Mouse (Mus musculus): Measurements from ENCODE around the gene Ift122. TPM values are rescaled to one million over a fixed set of nuclear protein-coding genes. Genes with fewer than 3 reads are reported as not detected.

Ift122 gene
- polyA plus RNA-seq, 1 experiment from 2014 or later = 29.0 TPM

GRCm38 (mm10) chr6:115892363-115892762 lies 39.1 kb downstream of the Ift122 start:
- H3K4me1 ChIP-seq (replicated peaks; ENCODE audit: control insufficient read depth, insufficient read depth, low read length) = 0 out of 2 replicates have a peak, but pooled peaks cover 3% of the 10 kb centered on the region
- no peaks in the 10 kb centered on the region for H3K9me3 ChIP-seq (ENCODE audit: control insufficient read depth, low read length)
- 70% methylated on average over 3 of the region's 3 CpGs for WGBS
- DNase-seq (ENCODE audit: low spot score) (no peak), ATAC-seq (replicated peaks; ENCODE audit: low FRiP score) (no peak)
- H3K27me3 ChIP-seq (ENCODE audit: control insufficient read depth, insufficient read depth, low read length) = no peaks in the 10 kb centered on the region
- no peak overlapping the region for H3K27ac ChIP-seq (ENCODE audit: low read depth, low read length)
- no peak overlapping the region for H3K9ac ChIP-seq (ENCODE audit: low read length)
- no peak overlapping the region for H3K4me3 ChIP-seq (ENCODE audit: low read depth, low read length)
- H3K4me2 ChIP-seq (ENCODE audit: low read depth, low read length, severe bottlenecking) = no peak overlapping the region
- H3K36me3 ChIP-seq (ENCODE audit: control insufficient read depth, insufficient read depth, low read length) = peaks cover 2% of the 10 kb centered on the region; the same call in 1 of the 2 replicates

DNA sequence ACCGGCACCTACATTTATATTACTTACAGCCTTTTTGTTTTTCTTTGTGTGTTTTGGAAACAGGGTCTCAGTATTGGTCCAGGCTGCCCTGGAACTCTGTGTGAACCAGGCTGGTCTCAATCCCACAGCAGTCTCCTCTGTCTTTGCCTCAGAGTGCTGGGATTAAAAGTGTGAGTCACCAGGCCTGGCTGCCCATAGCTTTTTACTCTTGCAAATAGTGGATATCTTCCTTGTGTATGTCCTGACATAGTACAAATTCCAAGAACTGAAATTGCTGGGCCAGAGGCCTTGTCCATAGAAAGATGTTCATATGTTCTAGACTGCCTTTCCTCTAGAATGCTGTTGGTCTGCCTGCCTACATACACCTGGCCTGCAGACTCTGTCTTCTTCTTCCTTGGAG lies 43.1 kb downstream of the Ift122 start:
- Histone ChIP-seq H3K9ac (ENCODE audit: low read length) (no peak overlapping the region), H3K36me3 (ENCODE audit: control insufficient read depth, insufficient read depth, low read length) (no peaks in the 10 kb centered on the region), H3K4me2 (ENCODE audit: low read depth, low read length, severe bottlenecking) (no peak overlapping the region), H3K4me3 (ENCODE audit: low read depth, low read length) (no peak overlapping the region), H3K27me3 (ENCODE audit: control insufficient read depth, insufficient read depth, low read length) (no peaks in the 10 kb centered on the region), H3K9me3 (ENCODE audit: control insufficient read depth, low read length) (no peaks in the 10 kb centered on the region), H3K4me1 (replicated peaks; ENCODE audit: control insufficient read depth, insufficient read depth, low read length) (no peaks in the 10 kb centered on the region), H3K27ac (ENCODE audit: low read depth, low read length) (no peak overlapping the region)
- 50% methylated on average over 1 of the region's 1 CpGs for WGBS
- no peak for ATAC-seq (replicated peaks; ENCODE audit: low FRiP score)
- no peak for DNase-seq (ENCODE audit: low spot score)

GRCm38 (mm10) chr6:115897117-115897516 lies 43.8 kb downstream of the Ift122 start:
- Histone ChIP-seq H3K4me3 (ENCODE audit: low read depth, low read length) (no peak overlapping the region), H3K27ac (ENCODE audit: low read depth, low read length) (no peak overlapping the region), H3K9me3 (ENCODE audit: control insufficient read depth, low read length) (no peaks in the 10 kb centered on the region), H3K27me3 (ENCODE audit: control insufficient read depth, insufficient read depth, low read length) (no peaks in the 10 kb centered on the region), H3K4me1 (replicated peaks; ENCODE audit: control insufficient read depth, insufficient read depth, low read length) (no peaks in the 10 kb centered on the region), H3K36me3 (ENCODE audit: control insufficient read depth, insufficient read depth, low read length) (no peaks in the 10 kb centered on the region), H3K4me2 (ENCODE audit: low read depth, low read length, severe bottlenecking) (no peak overlapping the region), H3K9ac (ENCODE audit: low read length) (no peak overlapping the region)
- WGBS = 74% methylated on average over 4 of the region's 4 CpGs
- DNase-seq (ENCODE audit: low spot score) = no peak
- ATAC-seq (replicated peaks; ENCODE audit: low FRiP score) = no peak

DNA sequence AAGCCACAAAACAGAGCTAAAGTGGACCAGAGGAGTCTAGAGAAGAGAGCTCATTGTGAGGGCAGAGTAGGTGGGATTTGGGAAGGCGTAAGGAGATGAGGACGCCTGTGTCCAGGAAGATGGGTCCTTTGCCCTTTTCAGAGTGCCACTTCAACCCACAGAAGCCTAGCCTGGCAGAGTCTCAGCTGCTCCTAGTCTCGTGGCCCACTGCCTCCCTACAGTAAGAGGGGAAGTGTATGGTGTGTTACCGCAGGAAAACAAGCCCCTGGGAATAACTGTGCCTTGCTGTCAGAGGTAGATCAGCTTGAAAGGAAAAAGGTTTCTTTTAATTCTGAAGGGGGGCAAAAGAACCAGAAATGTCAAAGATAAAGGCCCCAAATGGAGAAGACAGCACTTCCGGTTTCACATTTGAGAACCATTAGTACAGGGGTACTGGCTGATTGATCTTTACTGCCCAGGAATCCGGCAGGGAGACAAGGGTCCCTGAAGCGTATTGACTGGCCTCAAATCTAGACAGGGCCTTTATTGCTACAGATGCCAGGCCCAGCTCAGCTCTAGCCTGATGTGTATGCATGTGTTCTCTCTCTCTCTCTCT lies 44.8 kb downstream of the Ift122 start:
- ATAC-seq (replicated peaks; ENCODE audit: low FRiP score) = no peak
- no peak overlapping the region for H3K4me2 ChIP-seq (ENCODE audit: low read depth, low read length, severe bottlenecking)
- H3K27ac ChIP-seq (ENCODE audit: low read depth, low read length) = no peak overlapping the region
- no peaks in the 10 kb centered on the region for H3K9me3 ChIP-seq (ENCODE audit: control insufficient read depth, low read length)
- no peak overlapping the region; the same call in 1 of the 2 replicates for H3K9ac ChIP-seq (ENCODE audit: low read length)
- no peaks in the 10 kb centered on the region for H3K27me3 ChIP-seq (ENCODE audit: control insufficient read depth, insufficient read depth, low read length)
- DNase-seq (ENCODE audit: low spot score) = no peak
- no peaks in the 10 kb centered on the region for H3K4me1 ChIP-seq (replicated peaks; ENCODE audit: control insufficient read depth, insufficient read depth, low read length)
- no peak overlapping the region for H3K4me3 ChIP-seq (ENCODE audit: low read depth, low read length)
- 85% methylated on average over 7 of the region's 7 CpGs for WGBS
- no peaks in the 10 kb centered on the region for H3K36me3 ChIP-seq (ENCODE audit: control insufficient read depth, insufficient read depth, low read length)

- no peak overlapping the region for H3K9ac ChIP-seq (ENCODE audit: low read length)
- DNase-seq (ENCODE audit: low spot score) (peak; percentile 69), ATAC-seq (replicated peaks; ENCODE audit: low FRiP score) (0 out of 2 replicates have a peak, but pooled peaks have one; percentile 42)
- no peaks in the 10 kb centered on the region for H3K27me3 ChIP-seq (ENCODE audit: control insufficient read depth, insufficient read depth, low read length)
- no peak overlapping the region for H3K4me2 ChIP-seq (ENCODE audit: low read depth, low read length, severe bottlenecking)
- no peak overlapping the region for H3K27ac ChIP-seq (ENCODE audit: low read depth, low read length)
- no peaks in the 10 kb centered on the region for H3K36me3 ChIP-seq (ENCODE audit: control insufficient read depth, insufficient read depth, low read length)
- WGBS = 29% methylated on average over 3 of the region's 3 CpGs
- H3K4me1 ChIP-seq (replicated peaks; ENCODE audit: control insufficient read depth, insufficient read depth, low read length) = no peaks in the 10 kb centered on the region
- no peaks in the 10 kb centered on the region for H3K9me3 ChIP-seq (ENCODE audit: control insufficient read depth, low read length)
- no peak overlapping the region for H3K4me3 ChIP-seq (ENCODE audit: low read depth, low read length)
These were observed 47.8 kb downstream of the Ift122 start for GRCm38 (mm10) chr6:115901062-115901461.

GRCm38 (mm10) chr6:115901489-115901931 lies 48.2 kb downstream of the Ift122 start:
- no peak for ATAC-seq (replicated peaks; ENCODE audit: low FRiP score)
- Histone ChIP-seq H3K9me3 (ENCODE audit: control insufficient read depth, low read length) (no peaks in the 10 kb centered on the region), H3K9ac (ENCODE audit: low read length) (no peak overlapping the region), H3K27me3 (ENCODE audit: control insufficient read depth, insufficient read depth, low read length) (no peaks in the 10 kb centered on the region), H3K4me1 (replicated peaks; ENCODE audit: control insufficient read depth, insufficient read depth, low read length) (no peaks in the 10 kb centered on the region), H3K4me2 (ENCODE audit: low read depth, low read length, severe bottlenecking) (no peak overlapping the region), H3K4me3 (ENCODE audit: low read depth, low read length) (no peak overlapping the region), H3K36me3 (ENCODE audit: control insufficient read depth, insufficient read depth, low read length) (no peaks in the 10 kb centered on the region), H3K27ac (ENCODE audit: low read depth, low read length) (no peak overlapping the region)
- DNase-seq (ENCODE audit: low spot score) = no peak
- WGBS = 88% methylated on average over 8 of the region's 8 CpGs

GRCm38 (mm10) chr6:115902545-115902944 lies 49.3 kb downstream of the Ift122 start:
- Histone ChIP-seq H3K27ac (ENCODE audit: low read depth, low read length) (no peak overlapping the region), H3K9me3 (ENCODE audit: control insufficient read depth, low read length) (no peaks in the 10 kb centered on the region), H3K36me3 (ENCODE audit: control insufficient read depth, insufficient read depth, low read length) (no peaks in the 10 kb centered on the region), H3K4me1 (replicated peaks; ENCODE audit: control insufficient read depth, insufficient read depth, low read length) (no peaks in the 10 kb centered on the region), H3K4me2 (ENCODE audit: low read depth, low read length, severe bottlenecking) (no peak overlapping the region), H3K27me3 (ENCODE audit: control insufficient read depth, insufficient read depth, low read length) (no peaks in the 10 kb centered on the region), H3K9ac (ENCODE audit: low read length) (no peak overlapping the region), H3K4me3 (ENCODE audit: low read depth, low read length) (no peak overlapping the region)
- WGBS = 79% methylated on average over 3 of the region's 3 CpGs
- DNase-seq (ENCODE audit: low spot score) = no peak
- ATAC-seq (replicated peaks; ENCODE audit: low FRiP score) = no peak

DNA sequence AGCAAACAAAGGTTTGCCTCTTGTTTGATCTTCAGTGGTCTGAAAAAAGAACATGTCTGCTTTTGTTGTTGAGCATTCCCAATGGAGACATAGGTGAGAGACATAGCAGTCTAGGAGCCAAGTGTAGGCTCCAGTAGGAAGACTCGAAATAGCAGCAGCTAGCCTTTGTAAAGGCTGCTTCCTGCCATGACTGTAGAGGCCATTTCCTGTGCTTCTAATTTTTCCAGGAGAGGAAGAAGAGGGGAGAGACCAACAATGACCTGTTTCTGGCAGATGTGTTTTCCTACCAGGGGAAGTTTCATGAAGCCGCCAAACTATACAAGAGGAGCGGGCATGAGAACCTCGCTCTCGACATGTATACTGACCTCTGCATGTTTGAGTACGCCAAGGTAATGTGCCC lies 52.3 kb downstream of the Ift122 start:
- H3K27me3 ChIP-seq (ENCODE audit: control insufficient read depth, insufficient read depth, low read length) = no peaks in the 10 kb centered on the region
- DNase-seq (ENCODE audit: low spot score) (no peak), ATAC-seq (replicated peaks; ENCODE audit: low FRiP score) (no peak)
- no peak overlapping the region for H3K4me2 ChIP-seq (ENCODE audit: low read depth, low read length, severe bottlenecking)
- peaks cover 2% of the 10 kb centered on the region; the same call in 1 of the 2 replicates for H3K4me1 ChIP-seq (replicated peaks; ENCODE audit: control insufficient read depth, insufficient read depth, low read length)
- no peak overlapping the region for H3K9ac ChIP-seq (ENCODE audit: low read length)
- no peak overlapping the region for H3K4me3 ChIP-seq (ENCODE audit: low read depth, low read length)
- WGBS = 90% methylated on average over 6 of the region's 6 CpGs
- no peak overlapping the region for H3K27ac ChIP-seq (ENCODE audit: low read depth, low read length)
- no peaks in the 10 kb centered on the region for H3K9me3 ChIP-seq (ENCODE audit: control insufficient read depth, low read length)
- H3K36me3 ChIP-seq (ENCODE audit: control insufficient read depth, insufficient read depth, low read length) = no peaks in the 10 kb centered on the region

GRCm38 (mm10) chr6:115906455-115906854 lies 53.2 kb downstream of the Ift122 start:
- H3K27me3 ChIP-seq (ENCODE audit: control insufficient read depth, insufficient read depth, low read length) = no peaks in the 10 kb centered on the region

More at GRCm38 (mm10) chr6:115906455-115906854, 53.2 kb downstream of the Ift122 start:
- 69% methylated on average over 1 of the region's 1 CpGs for WGBS
- H3K36me3 ChIP-seq (ENCODE audit: control insufficient read depth, insufficient read depth, low read length) = no peaks in the 10 kb centered on the region
- no peak for ATAC-seq (replicated peaks; ENCODE audit: low FRiP score)
- no peaks in the 10 kb centered on the region for H3K9me3 ChIP-seq (ENCODE audit: control insufficient read depth, low read length)
- no peak overlapping the region for H3K4me3 ChIP-seq (ENCODE audit: low read depth, low read length)
- H3K4me1 ChIP-seq (replicated peaks; ENCODE audit: control insufficient read depth, insufficient read depth, low read length) = peaks cover 2% of the 10 kb centered on the region; the same call in 1 of the 2 replicates
- no peak for DNase-seq (ENCODE audit: low spot score)
- no peak overlapping the region for H3K9ac ChIP-seq (ENCODE audit: low read length)
- H3K4me2 ChIP-seq (ENCODE audit: low read depth, low read length, severe bottlenecking) = no peak overlapping the region
- H3K27ac ChIP-seq (ENCODE audit: low read depth, low read length) = no peak overlapping the region

Data from forebrain, embryonic 11.5 days (tissue).